Mouse (Mus musculus) liver, adult 2 months (tissue): ENCODE results near the gene Yipf6. TPM values are rescaled to one million over a fixed set of nuclear protein-coding genes. Genes with fewer than 3 reads are reported as not detected.

Experiments
- DNase-seq: peaks from one replicate; pipeline ENCODE4 v3.0.0-alpha.2; 2011; ENCODE audit warnings: low read depth, low spot score; ENCODE audit errors: extremely low read depth
- H3K27ac ChIP-seq: fragments of 200-500 bp; replicated peaks from 2 replicates; pipeline ENCODE4 v1.5.1; 2012; ENCODE audit warnings: low read depth, mild to moderate bottlenecking, control low read depth, inconsistent platforms, low read length; ENCODE audit not compliant: insufficient read depth
- H3K27me3 ChIP-seq: fragments of 200-500 bp; 2 replicates; pipeline ENCODE4 v1.6.1; 2012; ENCODE audit warnings: mild to moderate bottlenecking, moderate library complexity, low read length, inconsistent platforms; ENCODE audit not compliant: control insufficient read depth, insufficient read depth
- H3K36me3 ChIP-seq: fragments of 200-500 bp; 2 replicates; pipeline ENCODE4 v1.6.1; 2012; ENCODE audit warnings: low read length, inconsistent platforms; ENCODE audit not compliant: control insufficient read depth, insufficient read depth
- H3K4me1 ChIP-seq: fragments of 200-500 bp; 2 replicates; pipeline ENCODE4 v1.6.1; 2011; ENCODE audit warnings: low read length; ENCODE audit not compliant: control insufficient read depth, insufficient read depth
- H3K4me3 ChIP-seq: fragments of 200-500 bp; 2 replicates; pipeline ENCODE4 v1.5.1; 2011; ENCODE audit warnings: low read depth, mild to moderate bottlenecking, control low read depth, low read length, moderate library complexity; ENCODE audit not compliant: insufficient read depth
- H3K79me2 ChIP-seq: fragments of 200-500 bp; 2 replicates; pipeline ENCODE4 v1.6.1; 2012; ENCODE audit warnings: inconsistent platforms, mild to moderate bottlenecking, low read length, moderate library complexity; ENCODE audit not compliant: control insufficient read depth, insufficient read depth
- H3K9ac ChIP-seq: fragments of 200-500 bp; 2 replicates; pipeline ENCODE4 v1.6.1; 2012; ENCODE audit warnings: low read depth, mild to moderate bottlenecking, control low read depth, inconsistent platforms, low read length
- CTCF ChIP-seq: fragments of 200-500 bp; IDR thresholded peaks from 2 replicates; pipeline ENCODE4 v1.5.1; 2011; ENCODE audit warnings: low read depth, low read length, control low read depth
- POLR2A ChIP-seq: fragments of 200-500 bp; IDR thresholded peaks from 2 replicates; pipeline ENCODE4 v1.6.1; 2011; ENCODE audit warnings: low read length, control low read depth; ENCODE audit not compliant: insufficient read depth; ENCODE audit errors: extremely low read depth
- WGBS: fragments of 180-500 bp; shearing (Covaris S2); methylation state at CpG from one replicate; pipeline ENCODE4 v1.1.7; 2018; 5-methylcytosine and 5-hydroxymethylcytosine counted together
- polyA plus RNA-seq: library from polyadenylated mRNA; depleted of rRNA; stranded (reverse); fragments of >200 nt; gene quantifications from 2 replicates; pipeline ENCODE4 v1.2.3, GENCODE M21; 2012
- total RNA-seq: library from RNA; depleted of rRNA; stranded (reverse); fragments of >200 nt; gene quantifications from 2 replicates; pipeline ENCODE4 v1.2.3, GENCODE M21; 2014

Gene Yipf6
- total and polyA plus RNA-seq, 2 experiments, result 11.7 to 35.1 TPM

- H3K4me3 ChIP-seq, result no peak overlapping the region
- no peaks in the 10 kb centered on the region for H3K36me3 ChIP-seq
- 2% methylated on average over 6 of the region's 6 CpGs for WGBS
- H3K9ac ChIP-seq, result no peak overlapping the region
- H3K79me2 ChIP-seq, result no peaks in the 10 kb centered on the region
- H3K4me1 ChIP-seq, result no peaks in the 10 kb centered on the region
- H3K27me3 ChIP-seq, result no peaks in the 10 kb centered on the region
- DNase-seq, result peak; percentile 51
- no peak overlapping the region for H3K27ac ChIP-seq
- peak; percentile 44 for TF ChIP-seq CTCF
- no peak for TF ChIP-seq POLR2A
These were observed 16.7 kb upstream of the Yipf6 start for GRCm38 (mm10) chrX:98919423-98919822.

- WGBS, result under 1% methylated on average over 65 of the region's 66 CpGs
- peak; percentile 83 for DNase-seq
These were observed 815 bp downstream of the Yipf6 start for GRCm38 (mm10) chrX:98936707-98937554.

GRCm38 (mm10) chrX:98937555-98938294, 1.6 kb downstream of the Yipf6 start:
- Histone ChIP-seq H3K27me3 (no peaks in the 10 kb centered on the region), H3K27ac (peak overlapping the region; percentile 84), H3K79me2 (no peaks in the 10 kb centered on the region; the same call in 1 of the 2 replicates), H3K4me3 (peak overlapping the region; percentile 86), H3K4me1 (peaks cover 1% of the 10 kb centered on the region; the same call in 1 of the 2 replicates), H3K36me3 (peaks cover 10% of the 10 kb centered on the region), H3K9ac (peak overlapping the region; percentile 80)
- TF ChIP-seq CTCF (peak; percentile 80), POLR2A (0 out of 2 replicates have a peak, but pooled peaks have one; percentile 35)
- peak; percentile 79 for DNase-seq
- under 1% methylated on average over 57 of the region's 57 CpGs for WGBS

More at GRCm38 (mm10) chrX:98936707-98937554, 815 bp downstream of the Yipf6 start:
- Histone ChIP-seq H3K27ac (peak overlapping the region; percentile 84), H3K36me3 (peaks cover 2% of the 10 kb centered on the region), H3K27me3 (no peaks in the 10 kb centered on the region), H3K4me1 (peaks cover 1% of the 10 kb centered on the region; the same call in 1 of the 2 replicates), H3K79me2 (no peaks in the 10 kb centered on the region; the same call in 1 of the 2 replicates), H3K4me3 (peak overlapping the region; percentile 86), H3K9ac (peak overlapping the region; percentile 80)
- 0 out of 2 replicates have a peak, but pooled peaks have one; percentile 27 for TF ChIP-seq POLR2A
- no peak for TF ChIP-seq CTCF

GRCm38 (mm10) chrX:98953941-98954340, 17.8 kb downstream of the Yipf6 start:
- TF ChIP-seq POLR2A (no peak), CTCF (peak; percentile 70)
- Histone ChIP-seq H3K4me1 (no peaks in the 10 kb centered on the region), H3K79me2 (no peaks in the 10 kb centered on the region), H3K36me3 (no peaks in the 10 kb centered on the region), H3K27ac (no peak overlapping the region), H3K4me3 (no peak overlapping the region), H3K27me3 (no peaks in the 10 kb centered on the region), H3K9ac (no peak overlapping the region)
- peak; percentile 7 for DNase-seq
- 21% methylated on average over 5 of the region's 6 CpGs for WGBS

- TF ChIP-seq CTCF, result no peak
- no peak for TF ChIP-seq POLR2A
- no peaks in the 10 kb centered on the region for H3K27me3 ChIP-seq
- no peaks in the 10 kb centered on the region for H3K36me3 ChIP-seq
- no peak for DNase-seq
- no peak overlapping the region for H3K9ac ChIP-seq
- no peak overlapping the region for H3K27ac ChIP-seq
- H3K4me3 ChIP-seq, result no peak overlapping the region
- H3K4me1 ChIP-seq, result no peaks in the 10 kb centered on the region
- H3K79me2 ChIP-seq, result no peaks in the 10 kb centered on the region
- 92% methylated on average over 9 of the region's 9 CpGs for WGBS
These were observed 22.2 kb downstream of the Yipf6 start for GRCm38 (mm10) chrX:98958287-98958686.
